Mouse (Mus musculus) neutrophil, adult 5-6 weeks (primary cell): ENCODE data around the gene Ifngr1. TPM values are rescaled to one million over a fixed set of nuclear protein-coding genes. Genes with fewer than 3 reads are reported as not detected.

Source experiments
- ATAC-seq: fragments of 151-379, 151-347 bp; 2 replicates; pipeline ENCODE4 v1.8.0; 2017; ENCODE audit warnings: mild to moderate bottlenecking, moderate TSS enrichment; ENCODE audit not compliant: insufficient number of reproducible peaks, poor library complexity, low FRiP score, severe bottlenecking; ENCODE audit errors: extremely low read depth
- total RNA-seq: library from RNA; stranded (forward); fragments of 200-1000 nt; gene quantifications from 2 replicates; pipeline ENCODE4 v1.2.3, GENCODE M21; 2017

The Ifngr1 gene
- total RNA-seq, 1 experiment from 2014 or later = 254 TPM

GRCm38 (mm10) chr10:19584064-19584463 is 7.7 kb upstream of the Ifngr1 start:
- peak; percentile 80 for ATAC-seq

DNA sequence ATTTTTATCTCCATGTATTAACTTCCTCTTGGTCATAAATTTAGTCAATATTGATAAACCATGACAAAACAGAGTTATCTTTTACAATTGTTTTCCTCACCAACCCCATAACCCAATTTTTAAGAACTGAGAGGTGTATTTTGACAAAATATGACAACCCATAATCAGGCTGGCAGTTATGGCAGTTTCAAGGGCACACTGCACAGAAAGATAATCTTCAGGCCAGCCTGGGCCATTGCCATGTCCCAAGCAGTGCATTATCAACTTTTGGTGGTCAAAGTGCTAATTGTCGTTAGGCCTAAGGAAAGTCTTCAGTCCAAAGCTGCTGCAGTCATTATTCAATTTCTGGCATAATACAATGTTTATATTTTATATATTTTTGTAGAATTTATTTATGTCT is 6.9 kb upstream of the Ifngr1 start:
- no peak for ATAC-seq

DNA sequence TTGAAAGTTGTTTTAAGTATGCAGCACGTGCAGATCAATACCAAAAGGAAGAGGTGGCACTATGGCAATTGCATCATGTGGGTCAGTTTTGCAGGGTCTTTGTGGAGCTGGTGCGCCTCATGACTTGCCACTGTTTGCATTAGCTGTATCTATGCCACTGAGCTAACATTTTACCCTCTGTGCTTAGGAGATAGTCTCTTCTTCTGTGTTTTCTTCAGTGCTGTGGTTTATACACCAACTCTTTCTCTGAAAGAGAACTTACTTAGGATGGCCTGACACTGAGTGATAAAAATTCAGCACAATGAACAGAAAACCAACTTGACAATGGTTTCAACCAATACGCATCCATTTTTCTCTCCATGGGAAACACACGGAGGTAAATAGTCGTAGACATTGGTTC is 5.9 kb upstream of the Ifngr1 start:
- ATAC-seq = no peak

DNA sequence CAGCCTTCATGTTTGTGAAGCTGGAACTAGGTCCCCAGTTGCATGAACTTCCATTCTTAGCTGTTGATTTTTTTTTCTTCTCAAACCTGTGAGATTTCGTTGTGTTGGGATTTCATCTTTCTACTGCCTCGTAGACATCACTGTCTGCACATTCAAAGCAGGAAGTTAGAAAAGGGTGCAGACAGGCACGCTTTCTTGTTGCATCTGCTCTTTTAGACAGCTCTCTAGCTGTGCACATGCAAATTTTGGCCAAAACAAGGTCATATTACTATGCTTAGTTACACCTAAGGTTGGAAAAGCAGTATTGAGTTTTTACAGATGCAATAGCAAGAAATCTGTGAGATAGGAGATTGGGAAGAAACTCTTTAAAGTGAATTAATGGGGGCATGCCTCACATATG is 4.5 kb upstream of the Ifngr1 start:
- ATAC-seq = no peak

DNA sequence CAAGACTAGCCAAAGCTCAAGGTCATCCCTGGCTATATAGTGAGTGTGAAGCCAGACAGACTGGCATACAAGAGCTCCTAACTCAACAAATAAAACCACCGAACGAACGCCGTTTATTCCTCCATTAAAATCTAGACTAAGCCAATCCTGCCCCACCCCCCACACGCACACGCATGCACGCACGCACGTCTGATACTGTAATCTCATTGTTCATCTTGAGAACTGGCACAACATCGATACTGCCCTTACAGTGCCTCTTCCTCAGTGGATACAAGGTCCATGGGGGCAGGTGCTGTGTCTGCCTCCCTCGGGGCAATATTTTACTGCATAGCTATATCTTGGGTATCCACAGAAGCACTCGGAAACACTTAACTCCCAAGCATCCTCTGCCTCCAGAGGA is 2.1 kb upstream of the Ifngr1 start:
- no peak for ATAC-seq

GRCm38 (mm10) chr10:19591286-19591640 is 486 bp upstream of the Ifngr1 start:
- peak; percentile 53 for ATAC-seq

DNA sequence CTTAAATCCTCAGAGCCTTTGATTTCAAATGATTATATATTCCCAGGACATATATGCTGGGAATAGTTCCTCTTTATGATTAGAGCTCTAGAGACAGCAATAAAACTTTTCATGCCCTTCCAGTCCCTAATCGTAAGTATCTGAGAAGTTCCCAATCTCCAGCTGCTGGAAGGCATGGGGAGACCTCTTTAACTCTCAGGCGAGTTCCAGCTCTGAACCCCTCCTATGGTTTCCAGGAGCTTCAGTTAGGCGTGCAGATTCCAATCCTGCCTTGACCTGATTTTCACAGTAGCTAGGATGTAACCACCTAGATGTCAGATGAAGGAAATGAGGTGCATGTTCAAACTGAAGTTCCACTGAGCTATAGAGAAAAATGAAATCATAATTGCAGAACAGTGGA is 807 bp downstream of the Ifngr1 start:
- no peak for ATAC-seq

DNA sequence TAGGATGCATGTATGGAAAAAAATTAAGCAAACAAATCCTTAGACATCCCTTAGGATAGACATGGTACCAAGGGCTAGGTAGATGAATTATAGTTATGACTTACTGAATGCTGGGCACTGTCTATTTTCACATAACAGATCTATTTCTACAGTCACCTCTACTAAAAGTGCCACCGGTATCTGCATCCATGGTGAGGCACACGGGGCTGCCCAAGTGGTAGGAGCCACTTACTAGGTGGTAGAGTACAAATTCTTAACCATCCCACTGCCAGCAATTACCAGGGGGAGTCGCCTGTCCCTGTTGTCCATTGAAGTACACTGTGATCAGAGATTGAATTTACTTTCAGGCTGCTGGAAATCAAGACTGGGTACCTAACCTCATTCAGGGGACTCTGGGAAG is 1.5 kb downstream of the Ifngr1 start:
- no peak for ATAC-seq

DNA sequence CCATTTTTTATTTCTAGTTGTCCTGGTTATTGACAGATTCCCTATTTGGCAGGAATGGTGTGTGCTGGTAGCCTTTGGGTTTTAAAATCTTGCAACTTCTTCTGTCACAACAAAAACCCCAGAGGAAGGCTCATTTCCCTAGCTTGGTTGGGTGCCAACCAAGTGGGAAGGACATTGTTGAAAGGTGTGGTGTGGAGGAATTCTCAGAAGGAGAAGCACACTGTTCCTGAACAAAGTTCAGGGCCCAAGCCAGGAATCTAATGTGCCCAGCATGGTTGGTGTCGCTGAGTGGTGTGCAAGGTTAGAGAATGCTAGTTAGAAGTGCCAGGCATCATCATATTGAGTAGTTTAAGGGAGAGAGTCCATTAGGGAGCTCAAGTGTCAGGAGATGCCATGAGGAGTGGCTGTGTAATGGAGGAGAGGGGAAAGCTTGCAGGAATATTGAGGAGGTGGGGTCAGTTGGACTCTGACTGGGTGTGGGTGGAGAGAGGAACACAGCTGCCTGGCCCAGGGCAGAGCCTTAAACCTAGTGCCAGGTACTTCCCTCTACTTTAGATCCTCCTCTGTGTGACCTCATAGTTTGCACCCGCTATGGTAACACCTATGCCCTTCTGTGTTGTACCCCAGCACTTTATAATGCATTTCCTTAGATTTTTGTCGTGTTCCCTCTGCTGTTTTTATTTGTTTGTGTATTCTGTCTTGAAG is 2.6 kb downstream of the Ifngr1 start:
- ATAC-seq = no peak

DNA sequence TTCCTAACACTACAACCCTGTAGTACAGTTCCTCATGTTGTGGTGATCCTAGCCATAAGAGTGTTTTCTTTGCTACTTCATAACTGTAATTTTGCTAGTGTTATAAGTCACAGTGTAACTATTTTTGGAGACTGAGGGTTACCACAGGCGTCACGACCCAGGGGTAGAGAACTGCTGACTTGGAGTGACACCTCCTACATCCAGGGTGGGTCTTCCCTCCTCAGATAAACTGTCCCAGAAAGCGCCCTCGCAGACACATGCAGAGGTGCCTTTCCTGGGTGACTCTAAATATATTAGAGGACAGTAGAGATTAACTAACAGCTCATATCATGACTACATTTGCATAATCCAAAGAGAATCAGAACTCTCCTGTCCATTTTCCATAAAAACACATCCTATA is 5.1 kb downstream of the Ifngr1 start:
- no peak for ATAC-seq

DNA sequence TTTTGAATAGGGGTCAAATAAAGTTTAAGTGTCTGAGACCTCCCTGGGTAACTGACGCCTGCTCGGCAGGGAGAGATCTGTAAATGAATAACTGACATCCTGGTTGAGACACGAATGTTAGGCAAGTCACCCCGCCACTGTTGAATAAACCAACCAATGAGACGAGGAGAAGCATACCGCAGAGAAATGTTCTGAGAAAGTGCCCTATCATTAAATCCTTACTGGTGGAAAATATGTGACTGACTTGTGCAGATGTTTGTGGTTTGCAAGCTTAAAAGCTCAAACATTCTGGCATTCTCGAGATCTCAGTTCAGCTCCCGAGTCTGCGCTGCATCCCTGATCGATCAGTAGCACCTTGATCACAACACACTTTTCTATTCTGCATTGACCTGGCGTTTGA is 6.3 kb downstream of the Ifngr1 start:
- no peak for ATAC-seq

GRCm38 (mm10) chr10:19599331-19600092 is 7.8 kb downstream of the Ifngr1 start:
- ATAC-seq = no peak

DNA sequence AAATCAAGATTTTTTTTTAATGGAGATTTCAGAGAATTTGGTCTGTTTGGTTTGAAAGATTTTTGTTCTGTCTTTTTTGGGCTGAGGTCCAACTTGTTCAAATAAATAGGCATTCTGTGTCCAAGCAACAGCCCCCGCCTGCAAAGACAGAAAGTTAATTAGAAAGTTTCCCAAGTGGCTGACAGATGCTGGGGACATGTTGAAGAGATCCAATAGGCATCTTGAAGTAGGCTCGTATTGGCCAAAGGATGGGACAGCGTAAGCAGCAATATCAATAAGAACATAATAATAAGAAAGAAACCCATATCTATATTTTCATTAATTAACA is 8.3 kb downstream of the Ifngr1 start:
- ATAC-seq = no peak

- ATAC-seq = peak; percentile 51; the same call in 1 of the 2 replicates
Observed at GRCm38 (mm10) chr10:19601502-19601901, 9.8 kb downstream of the Ifngr1 start.

DNA sequence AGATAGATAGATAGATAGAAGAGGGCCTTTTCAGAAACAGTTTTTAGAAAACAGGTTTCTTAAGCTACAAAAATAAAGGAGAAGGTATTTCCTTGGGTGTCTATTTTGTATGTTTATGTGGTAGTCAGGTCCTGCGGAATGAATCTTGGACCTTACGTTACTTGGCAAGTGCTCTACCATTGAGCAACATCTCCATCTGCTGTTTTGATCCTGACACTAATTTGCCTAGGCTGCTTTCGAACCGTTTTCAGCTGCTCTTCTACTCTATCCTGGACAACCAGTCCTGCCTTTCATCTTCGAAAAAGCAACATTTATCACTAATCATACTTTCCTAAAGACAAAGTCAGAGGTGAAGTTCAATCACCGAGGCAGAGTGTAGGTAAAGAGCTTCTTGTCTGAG is 11.5 kb downstream of the Ifngr1 start:
- ATAC-seq = no peak

DNA sequence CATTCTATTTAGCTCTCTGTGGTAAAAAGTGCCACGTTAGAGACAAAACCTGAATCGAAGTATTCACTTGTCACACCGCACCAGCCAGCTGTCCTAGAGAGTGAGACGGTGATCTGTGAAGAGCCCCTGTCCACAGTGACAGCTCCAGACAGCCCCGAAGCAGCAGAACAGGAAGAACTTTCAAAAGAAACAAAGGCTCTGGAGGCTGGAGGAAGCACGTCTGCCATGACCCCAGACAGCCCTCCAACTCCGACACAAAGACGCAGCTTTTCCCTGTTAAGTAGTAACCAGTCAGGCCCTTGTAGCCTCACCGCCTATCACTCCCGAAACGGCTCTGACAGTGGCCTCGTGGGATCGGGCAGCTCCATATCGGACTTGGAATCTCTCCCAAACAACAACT is 17.4 kb downstream of the Ifngr1 start:
- no peak for ATAC-seq

DNA sequence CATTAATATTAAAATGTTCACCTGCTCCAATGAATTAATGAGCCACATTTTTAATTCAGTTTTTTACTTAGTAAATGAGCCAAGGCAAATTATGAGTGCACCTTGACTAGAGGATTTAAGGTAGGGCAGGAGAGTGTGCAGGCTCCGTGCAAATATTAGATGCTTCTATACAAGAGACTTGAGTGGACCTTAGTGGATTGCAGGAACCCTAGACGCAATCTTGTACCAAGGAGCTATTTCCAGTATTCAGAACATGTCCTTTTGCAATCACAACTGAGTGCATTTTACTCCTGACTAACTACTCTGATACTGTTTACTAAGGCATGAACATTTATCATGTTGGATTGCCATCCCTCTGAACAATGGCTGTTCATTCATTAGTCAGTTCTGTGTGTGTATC is 19.9 kb downstream of the Ifngr1 start:
- ATAC-seq = no peak

- ATAC-seq = peak; percentile 40; the same call in 1 of the 2 replicates
Observed at GRCm38 (mm10) chr10:19613111-19613753, 21.5 kb downstream of the Ifngr1 start.

GRCm38 (mm10) chr10:19619736-19620135 is 28.0 kb downstream of the Ifngr1 start:
- ATAC-seq = no peak

GRCm38 (mm10) chr10:19621408-19622048 is 29.8 kb downstream of the Ifngr1 start, which contains the start of gene Il22ra2:
Gene Il22ra2, plus strand, starts transcription at chr10:19621998.
- ATAC-seq = no peak
